Mouse (Mus musculus) limb, embryonic 14.5 days (tissue): ENCODE data around the gene Mab21l3. TPM values are rescaled to one million over a fixed set of nuclear protein-coding genes. Genes with fewer than 3 reads are reported as not detected.

Source experiments
- ATAC-seq: fragments of 200-750 bp; cut with Nextera tagmentation; 2 replicates; pipeline ENCODE4 v1.8.0; 2017; ENCODE audit warnings: low read depth, moderate number of reproducible peaks, moderate TSS enrichment; ENCODE audit not compliant: low FRiP score
- DNase-seq: peaks from one replicate; pipeline ENCODE4 v3.0.0-alpha.2; 2015; ENCODE audit warnings: low spot score
- H3K27ac ChIP-seq: fragments of 300-500 bp; sonication (generic); replicated peaks from 2 replicates; pipeline ENCODE4 v1.5.1; 2014; ENCODE audit warnings: low read depth, mild to moderate bottlenecking, low read length, moderate library complexity, mixed read lengths
- H3K27me3 ChIP-seq: fragments of 300-500 bp; sonication (generic); 2 replicates; pipeline ENCODE4 v1.6.1; 2014; ENCODE audit warnings: low read length, mixed read lengths; ENCODE audit not compliant: control insufficient read depth, insufficient read depth
- H3K36me3 ChIP-seq: fragments of 300-500 bp; sonication (generic); 2 replicates; pipeline ENCODE4 v1.6.1; 2014; ENCODE audit warnings: mild to moderate bottlenecking, low read length, moderate library complexity, mixed read lengths; ENCODE audit not compliant: control insufficient read depth, insufficient read depth
- H3K4me1 ChIP-seq: fragments of 300-500 bp; sonication (generic); 2 replicates; pipeline ENCODE4 v1.6.1; 2014; ENCODE audit warnings: antibody characterized with exemption, low read length, mixed read lengths; ENCODE audit not compliant: control insufficient read depth, insufficient read depth
- H3K4me2 ChIP-seq: fragments of 300-500 bp; sonication (generic); replicated peaks from 2 replicates; pipeline ENCODE4 v1.6.1; 2014; ENCODE audit warnings: low read depth, mild to moderate bottlenecking, low read length, moderate library complexity; ENCODE audit not compliant: severe bottlenecking
- H3K4me3 ChIP-seq: fragments of 300-500 bp; sonication (generic); replicated peaks from 2 replicates; pipeline ENCODE4 v1.5.1; 2014; ENCODE audit warnings: low read length
- H3K9ac ChIP-seq: fragments of 300-500 bp; sonication (generic); 2 replicates; pipeline ENCODE4 v1.6.1; 2014; ENCODE audit warnings: mild to moderate bottlenecking, low read depth, low read length, moderate library complexity; ENCODE audit not compliant: severe bottlenecking
- H3K9me3 ChIP-seq: fragments of 300-500 bp; sonication (generic); 2 replicates; pipeline ENCODE4 v1.6.1; 2016; ENCODE audit warnings: low read length; ENCODE audit not compliant: control insufficient read depth
- POLR2A ChIP-seq: fragments of 200-500 bp; IDR thresholded peaks from 2 replicates; pipeline ENCODE4 v1.8.0; 2012; ENCODE audit warnings: inconsistent platforms, mild to moderate bottlenecking, moderate library complexity, borderline replicate concordance; ENCODE audit not compliant: insufficient read depth, insufficient read length; ENCODE audit errors: extremely low read depth
- WGBS: fragments of 180-500 bp; shearing (Covaris S2); extraction: QIAGEN DNeasy Blood & Tissue Kit; methylation state at CpG from one replicate; pipeline ENCODE4 v1.1.7; 2014; 5-methylcytosine and 5-hydroxymethylcytosine counted together
- polyA plus RNA-seq, 2 experiments: library from polyadenylated mRNA; depleted of rRNA in 1 of 2; stranded (reverse) in 1 of 2; unstranded in 1 of 2; fragments of >200 nt; fragmentation: Nextera tagmentation in 1 of 2; extraction: Ambion mirVana in 1 of 2; gene quantifications; 2 replicates each; pipeline versions ENCODE4 v1.2.1 to v1.2.3; 2012 to 2014

The Mab21l3 gene
- polyA plus RNA-seq (2012; rRNA removed): 2.9 TPM in 2 replicates
- 0.90 and 1.5 TPM in 2 replicates for polyA plus RNA-seq (2014; fragmentation: Nextera tagmentation; extraction: Ambion mirVana)

- Histone ChIP-seq H3K4me1 (peaks cover 6% of the 10 kb centered on the region; the same call in 1 of the 2 replicates), H3K9ac (no peak within 1 kb of the TSS), H3K27ac (no peak within 1 kb of the TSS), H3K36me3 (no peaks in the 10 kb centered on the region), H3K27me3 (no peaks in the 10 kb centered on the region), H3K9me3 (no peaks in the 10 kb centered on the region), H3K4me3 (no peak within 1 kb of the TSS), H3K4me2 (no peak within 1 kb of the TSS)
- DNase-seq (no peak), ATAC-seq (no peak)
- WGBS: 63% methylated on average over 5 of the region's 5 CpGs
- no peak for TF ChIP-seq POLR2A
Observed at GRCm38 (mm10) chr3:101848816-101849215, at the start of gene Mab21l3. Gene Mab21l3 (minus strand): TSS chr3:101848959.

GRCm38 (mm10) chr3:101897377-101897974, 48.7 kb upstream of the Mab21l3 start:
- Histone ChIP-seq H3K9me3 (no peaks in the 10 kb centered on the region), H3K4me3 (no peak overlapping the region), H3K27ac (no peak overlapping the region), H3K36me3 (peaks cover 15% of the 10 kb centered on the region; the same call in 1 of the 2 replicates), H3K4me2 (no peak overlapping the region), H3K4me1 (no peaks in the 10 kb centered on the region), H3K27me3 (no peaks in the 10 kb centered on the region), H3K9ac (no peak overlapping the region)
- no peak for DNase-seq
- 82% methylated on average over 15 of the region's 15 CpGs for WGBS
- ATAC-seq: no peak
- no peak for TF ChIP-seq POLR2A

- Histone ChIP-seq H3K9ac (no peak overlapping the region), H3K4me2 (no peak overlapping the region), H3K4me3 (no peak overlapping the region), H3K4me1 (no peaks in the 10 kb centered on the region), H3K27ac (no peak overlapping the region), H3K27me3 (no peaks in the 10 kb centered on the region), H3K9me3 (no peaks in the 10 kb centered on the region), H3K36me3 (peaks cover 15% of the 10 kb centered on the region; the same call in 1 of the 2 replicates)
- no peak for TF ChIP-seq POLR2A
- WGBS: 25% methylated on average over 9 of the region's 9 CpGs
- peak; percentile 76 for DNase-seq
- no peak for ATAC-seq
Observed at GRCm38 (mm10) chr3:101896893-101897292, 48.1 kb upstream of the Mab21l3 start.

- DNase-seq: no peak
- TF ChIP-seq POLR2A: no peak
- no peaks in the 10 kb centered on the region for H3K27me3 ChIP-seq
- H3K27ac ChIP-seq: no peak overlapping the region
- no peak for ATAC-seq
- H3K4me1 ChIP-seq: no peaks in the 10 kb centered on the region
- H3K9ac ChIP-seq: no peak overlapping the region
- 80% methylated on average over 7 of the region's 7 CpGs for WGBS
- H3K9me3 ChIP-seq: no peaks in the 10 kb centered on the region
- peaks cover 15% of the 10 kb centered on the region; the same call in 1 of the 2 replicates for H3K36me3 ChIP-seq
- no peak overlapping the region for H3K4me3 ChIP-seq
- H3K4me2 ChIP-seq: no peak overlapping the region
Observed at GRCm38 (mm10) chr3:101895376-101895910, 46.7 kb upstream of the Mab21l3 start.

- Histone ChIP-seq H3K9ac (no peak overlapping the region), H3K27ac (no peak overlapping the region), H3K4me3 (no peak overlapping the region), H3K4me1 (no peaks in the 10 kb centered on the region; the same call in 1 of the 2 replicates), H3K4me2 (no peak overlapping the region), H3K9me3 (no peaks in the 10 kb centered on the region), H3K27me3 (no peaks in the 10 kb centered on the region), H3K36me3 (no peaks in the 10 kb centered on the region)
- DNase-seq (peak; percentile 20), ATAC-seq (0 out of 2 replicates have a peak, but pooled peaks have one; percentile 53)
- WGBS: 69% methylated on average over 3 of the region's 3 CpGs
- TF ChIP-seq POLR2A: no peak
Observed at GRCm38 (mm10) chr3:101885591-101885990, 36.8 kb upstream of the Mab21l3 start.
